ENCODE assay signal across 30 mouse cellular contexts in the genomic region with DNA sequence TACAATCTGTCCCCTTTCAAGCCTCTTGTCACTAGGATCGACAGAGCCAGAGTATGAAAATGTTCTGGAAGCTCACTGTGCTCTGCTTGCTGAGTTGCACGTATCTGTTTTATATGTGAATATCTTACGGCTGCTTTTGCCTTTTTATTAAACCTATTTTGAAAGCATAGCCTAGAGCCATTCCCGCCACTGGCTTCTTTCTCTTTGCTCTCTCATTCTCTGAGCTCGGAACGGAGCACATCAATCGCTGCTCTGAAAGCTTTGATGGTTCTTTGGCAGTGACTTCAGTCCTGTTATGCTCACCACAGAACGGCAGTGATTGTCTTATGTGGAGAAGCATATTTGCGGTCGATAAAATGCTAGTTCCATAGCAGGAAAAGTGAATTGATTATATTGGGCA.
DNase-seq lines count a peak whose midpoint lies in the region; ATAC-seq and TF ChIP-seq lines count a peak whose summit lies in the region.
"Had no signal": no experiment of that assay in that cellular context is flagged by ENCODE, and none has a peak within 500 bp of the region (broad histone marks: within the 10 kb centered on the region; RNA-seq: fewer than 3 reads in every experiment).

No protein-coding gene starts in this region.

- H3K9me3 ChIP-seq in forebrain, postnatal 0 days (ENCODE audit: low read length): no peaks in the 10 kb centered on the region
- H3K9me3 ChIP-seq in forebrain, embryonic 15.5 days: no peaks in the 10 kb centered on the region
- H3K9me3 ChIP-seq in limb, embryonic 14.5 days (ENCODE audit: control insufficient read depth, low read length): no peaks in the 10 kb centered on the region
- H3K9me3 ChIP-seq in limb, embryonic 10.5 days (replicated peaks): no peaks in the 10 kb centered on the region
- H3K9me3 ChIP-seq in midbrain, embryonic 14.5 days (ENCODE audit: control insufficient read depth, low read length): no peaks in the 10 kb centered on the region
- H3K9me3 ChIP-seq in midbrain, embryonic 10.5 days (replicated peaks): 0 out of 2 replicates have a peak, but pooled peaks cover 4% of the 10 kb centered on the region
- H3K9me3 ChIP-seq: embryonic facial prominence, embryonic 13.5 days; heart, embryonic 10.5 days; heart, embryonic 15.5 days; hindbrain, embryonic 15.5 days; kidney, embryonic 15.5 days; liver, embryonic 15.5 days; lung, embryonic 15.5 days; midbrain, embryonic 12.5 days had no signal

- ATAC-seq in forebrain, postnatal 0 days: no peak
- ATAC-seq in forebrain, embryonic 15.5 days (replicated peaks): no peak
- no peak for ATAC-seq in limb, embryonic 14.5 days (ENCODE audit: low FRiP score, low read depth)
- ATAC-seq in midbrain, embryonic 14.5 days (ENCODE audit: low FRiP score, low TSS enrichment): no peak

- peak; percentile 11 for DNase-seq in forebrain, postnatal 0 days
- peak; percentile 36 for DNase-seq in limb, embryonic 14.5 days (ENCODE audit: low spot score)
- DNase-seq in limb, embryonic 10.5 days (ENCODE audit: low spot score): no peak
- DNase-seq in midbrain, embryonic 14.5 days: peak; percentile 71
- no peak for DNase-seq in midbrain, embryonic 10.5 days (ENCODE audit: low spot score)
- DNase-seq in spleen, postnatal 10 days (ENCODE audit: low spot score in 2 of 2): no peak
- DNase-seq: adrenal gland, adult 8-10 months; cerebellum, adult 11 months; cerebellum, adult 9-11 months; embryo, embryonic 11 days; gastrocnemius, postnatal 14 days; kidney, adult 18-20 months; kidney, postnatal 4 days; layer of hippocampus, postnatal 36 days; left cerebral cortex, postnatal 4 days; liver; thymus, postnatal 4 days had no signal

- TF ChIP-seq CTCF in forebrain, postnatal 0 days (IDR thresholded peaks at IDR 0.05; ENCODE audit: low read depth): no peak

- no peak overlapping the region for H3K4me2 ChIP-seq in forebrain, postnatal 0 days (ENCODE audit: low read depth)
- no peak overlapping the region for H3K4me2 ChIP-seq in forebrain, embryonic 15.5 days (replicated peaks)
- H3K4me2 ChIP-seq in limb, embryonic 14.5 days (replicated peaks; ENCODE audit: low read depth, low read length, severe bottlenecking): no peak overlapping the region
- no peak overlapping the region for H3K4me2 ChIP-seq in midbrain, embryonic 14.5 days (ENCODE audit: low read length)
- H3K4me2 ChIP-seq: embryonic facial prominence, embryonic 13.5 days; heart, embryonic 15.5 days; hindbrain, embryonic 15.5 days; kidney, embryonic 15.5 days; liver, embryonic 15.5 days; lung, embryonic 15.5 days; midbrain, embryonic 12.5 days; neural tube, embryonic 12.5 days had no signal

- no peak overlapping the region for H3K4me3 ChIP-seq in forebrain, postnatal 0 days (ENCODE audit: low read depth, low read length)
- no peak overlapping the region for H3K4me3 ChIP-seq in forebrain, embryonic 15.5 days
- no peak overlapping the region for H3K4me3 ChIP-seq in limb, embryonic 14.5 days (replicated peaks; ENCODE audit: low read length)
- no peak overlapping the region for H3K4me3 ChIP-seq in limb, embryonic 10.5 days
- no peak overlapping the region for H3K4me3 ChIP-seq in midbrain, embryonic 14.5 days (replicated peaks; ENCODE audit: low read depth, low read length)
- no peak overlapping the region for H3K4me3 ChIP-seq in midbrain, embryonic 10.5 days
- H3K4me3 ChIP-seq: embryonic facial prominence, embryonic 13.5 days; erythroblast, embryonic 14.5 days; heart, embryonic 10.5 days; heart, embryonic 15.5 days; hindbrain, embryonic 15.5 days; kidney, embryonic 15.5 days; liver, embryonic 15.5 days; lung, embryonic 15.5 days; midbrain, embryonic 12.5 days; myocyte; neural tube, embryonic 12.5 days had no signal

- TF ChIP-seq POLR2A in limb, embryonic 14.5 days (IDR thresholded peaks at IDR 0.05; ENCODE audit: borderline replicate concordance, extremely low read depth, insufficient read depth, insufficient read length): no peak

- no peaks in the 10 kb centered on the region for H3K4me1 ChIP-seq in forebrain, postnatal 0 days (ENCODE audit: insufficient read depth)
- H3K4me1 ChIP-seq in forebrain, embryonic 15.5 days: no peaks in the 10 kb centered on the region
- no peaks in the 10 kb centered on the region for H3K4me1 ChIP-seq in limb, embryonic 14.5 days (ENCODE audit: control insufficient read depth, insufficient read depth, low read length)
- no peaks in the 10 kb centered on the region for H3K4me1 ChIP-seq in limb, embryonic 10.5 days
- no peaks in the 10 kb centered on the region for H3K4me1 ChIP-seq in midbrain, embryonic 14.5 days (ENCODE audit: control insufficient read depth, insufficient read depth, low read length)
- H3K4me1 ChIP-seq in midbrain, embryonic 10.5 days: no peaks in the 10 kb centered on the region
- H3K4me1 ChIP-seq: embryonic facial prominence, embryonic 13.5 days; heart, embryonic 10.5 days; heart, embryonic 15.5 days; hindbrain, embryonic 15.5 days; kidney, embryonic 15.5 days; liver, embryonic 15.5 days; lung, embryonic 15.5 days; midbrain, embryonic 12.5 days; neural tube, embryonic 12.5 days had no signal

- no peaks in the 10 kb centered on the region for H3K36me3 ChIP-seq in forebrain, postnatal 0 days (ENCODE audit: insufficient read depth)
- no peaks in the 10 kb centered on the region for H3K36me3 ChIP-seq in forebrain, embryonic 15.5 days
- no peaks in the 10 kb centered on the region for H3K36me3 ChIP-seq in limb, embryonic 14.5 days (ENCODE audit: control insufficient read depth, insufficient read depth, low read length)
- H3K36me3 ChIP-seq in limb, embryonic 10.5 days: no peaks in the 10 kb centered on the region
- H3K36me3 ChIP-seq in midbrain, embryonic 14.5 days (ENCODE audit: control insufficient read depth, insufficient read depth, low read length): no peaks in the 10 kb centered on the region
- no peaks in the 10 kb centered on the region for H3K36me3 ChIP-seq in midbrain, embryonic 10.5 days
- H3K36me3 ChIP-seq: embryonic facial prominence, embryonic 13.5 days; G1E; heart, embryonic 10.5 days; heart, embryonic 15.5 days; hindbrain, embryonic 15.5 days; kidney, embryonic 15.5 days; liver, embryonic 15.5 days; lung, embryonic 15.5 days; midbrain, embryonic 12.5 days; neural tube, embryonic 12.5 days had no signal

- H3K27ac ChIP-seq in forebrain, postnatal 0 days (ENCODE audit: low read depth, low read length): no peak overlapping the region
- H3K27ac ChIP-seq in forebrain, embryonic 15.5 days (replicated peaks): no peak overlapping the region
- H3K27ac ChIP-seq in limb, embryonic 14.5 days (replicated peaks; ENCODE audit: low read depth, low read length): no peak overlapping the region
- H3K27ac ChIP-seq in limb, embryonic 10.5 days: no peak overlapping the region
- no peak overlapping the region for H3K27ac ChIP-seq in midbrain, embryonic 14.5 days (replicated peaks; ENCODE audit: low read depth, low read length)
- H3K27ac ChIP-seq in midbrain, embryonic 10.5 days (replicated peaks): no peak overlapping the region
- H3K27ac ChIP-seq: embryonic facial prominence, embryonic 13.5 days; heart, embryonic 10.5 days; heart, embryonic 15.5 days; hindbrain, embryonic 15.5 days; kidney, embryonic 15.5 days; liver, embryonic 15.5 days; lung, embryonic 15.5 days; midbrain, embryonic 12.5 days; neural tube, embryonic 12.5 days had no signal

- 42% methylated on average over 10 of the region's 10 CpGs for WGBS in forebrain, postnatal 0 days
- 65% methylated on average over 10 of the region's 10 CpGs for WGBS in forebrain, embryonic 15.5 days
- 62% methylated on average over 10 of the region's 10 CpGs for WGBS in limb, embryonic 14.5 days
- 84% methylated on average over 10 of the region's 10 CpGs for WGBS in limb, embryonic 10.5 days
- 68% methylated on average over 10 of the region's 10 CpGs for WGBS in midbrain, embryonic 14.5 days
- 89% methylated on average over 10 of the region's 10 CpGs for WGBS in midbrain, embryonic 10.5 days

- no peak overlapping the region for H3K9ac ChIP-seq in forebrain, postnatal 0 days
- no peak overlapping the region for H3K9ac ChIP-seq in forebrain, embryonic 15.5 days (replicated peaks)
- H3K9ac ChIP-seq in limb, embryonic 14.5 days (ENCODE audit: low read depth, low read length, severe bottlenecking): no peak overlapping the region
- no peak overlapping the region for H3K9ac ChIP-seq in midbrain, embryonic 14.5 days (replicated peaks; ENCODE audit: low read length)
- H3K9ac ChIP-seq: embryonic facial prominence, embryonic 13.5 days; heart, embryonic 15.5 days; hindbrain, embryonic 15.5 days; kidney, embryonic 15.5 days; liver, embryonic 15.5 days; lung, embryonic 15.5 days; midbrain, embryonic 12.5 days; neural tube, embryonic 12.5 days had no signal

- no peaks in the 10 kb centered on the region for H3K27me3 ChIP-seq in forebrain, postnatal 0 days (ENCODE audit: insufficient read depth, low read length)
- no peaks in the 10 kb centered on the region for H3K27me3 ChIP-seq in forebrain, embryonic 15.5 days
- H3K27me3 ChIP-seq in limb, embryonic 14.5 days (ENCODE audit: control insufficient read depth, insufficient read depth, low read length): no peaks in the 10 kb centered on the region
- peaks cover 8% of the 10 kb centered on the region; the same call in 1 of the 2 replicates for H3K27me3 ChIP-seq in limb, embryonic 10.5 days (ENCODE audit: low read depth, poor library complexity, severe bottlenecking)
- no peaks in the 10 kb centered on the region for H3K27me3 ChIP-seq in midbrain, embryonic 14.5 days (ENCODE audit: control insufficient read depth, insufficient read depth, low read length)
- H3K27me3 ChIP-seq in midbrain, embryonic 10.5 days (ENCODE audit: low read depth, poor library complexity, severe bottlenecking): no peaks in the 10 kb centered on the region
- H3K27me3 ChIP-seq: embryonic facial prominence, embryonic 13.5 days; heart, embryonic 15.5 days; hindbrain, embryonic 15.5 days; kidney, embryonic 15.5 days; liver, embryonic 15.5 days; lung, embryonic 15.5 days; midbrain, embryonic 12.5 days; neural tube, embryonic 12.5 days had no signal

Comparison
In these comparisons a context has a peak if more than half of its experiments do, and no peak if none do; other contexts are left out.
1. DNase-seq: peak in forebrain, postnatal 0 days (single experiment), limb, embryonic 14.5 days (single experiment) and midbrain, embryonic 14.5 days (single experiment); none in limb, embryonic 10.5 days (single experiment), midbrain, embryonic 10.5 days (single experiment) and spleen, postnatal 10 days (0 of 2).